Mouse (Mus musculus) NIH3T3 (cell line): ENCODE data around the gene C2cd4b.
A peak's percentile ranks its signal among the peaks of the same experiment; 100 is the strongest.
"Not testable (repeated sequence)": the region's sequence is repeated elsewhere in the genome, so short reads cannot be mapped to it uniquely, and the experiment has no call there.

Source experiments
- DNase-seq: peaks from one replicate; pipeline ENCODE4 v3.0.0-alpha.2; 2012; ENCODE audit warnings: low read depth

The C2cd4b gene

DNA sequence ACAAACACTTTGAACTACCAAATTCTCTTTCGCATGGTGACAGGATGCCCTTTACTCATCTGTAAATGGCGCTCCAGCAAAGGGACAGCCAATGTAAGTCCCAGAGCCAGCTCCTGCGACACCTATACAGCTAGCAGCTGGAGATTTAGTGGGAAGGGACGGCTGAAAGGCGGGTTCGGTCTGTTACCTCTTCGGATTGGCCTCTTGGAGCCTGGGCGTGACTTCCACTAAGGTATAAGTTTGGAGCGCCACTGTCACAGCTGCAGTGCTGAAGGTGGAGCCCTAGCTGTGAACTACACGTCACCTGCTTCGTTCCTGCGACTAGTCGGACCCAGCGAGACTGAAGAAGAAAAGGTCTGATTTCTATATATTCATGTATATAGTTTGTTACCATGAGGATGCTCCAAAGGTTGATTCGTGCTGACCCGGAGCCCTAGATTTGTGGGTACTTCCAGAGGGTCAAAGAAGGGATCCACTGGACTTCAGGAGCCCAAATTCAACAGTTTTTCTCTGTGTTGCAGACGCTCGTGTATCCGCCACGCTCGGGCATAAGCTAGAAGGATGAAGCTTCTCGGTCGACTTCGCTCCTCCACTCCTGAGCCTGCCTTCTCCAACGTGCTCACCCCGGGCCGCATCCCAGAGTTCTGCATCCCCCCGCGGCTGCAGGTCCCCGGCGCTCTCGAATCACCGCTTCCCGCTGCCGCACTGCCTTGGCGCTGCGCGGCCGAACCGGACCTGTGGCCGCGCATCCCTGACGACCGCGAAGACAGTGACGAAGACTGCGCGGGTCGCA is at the start of gene C2cd4b:
Gene C2cd4b (plus strand): TSS at position 275 of the 793 bp plus-strand sequence.
- no peak for DNase-seq

DNA sequence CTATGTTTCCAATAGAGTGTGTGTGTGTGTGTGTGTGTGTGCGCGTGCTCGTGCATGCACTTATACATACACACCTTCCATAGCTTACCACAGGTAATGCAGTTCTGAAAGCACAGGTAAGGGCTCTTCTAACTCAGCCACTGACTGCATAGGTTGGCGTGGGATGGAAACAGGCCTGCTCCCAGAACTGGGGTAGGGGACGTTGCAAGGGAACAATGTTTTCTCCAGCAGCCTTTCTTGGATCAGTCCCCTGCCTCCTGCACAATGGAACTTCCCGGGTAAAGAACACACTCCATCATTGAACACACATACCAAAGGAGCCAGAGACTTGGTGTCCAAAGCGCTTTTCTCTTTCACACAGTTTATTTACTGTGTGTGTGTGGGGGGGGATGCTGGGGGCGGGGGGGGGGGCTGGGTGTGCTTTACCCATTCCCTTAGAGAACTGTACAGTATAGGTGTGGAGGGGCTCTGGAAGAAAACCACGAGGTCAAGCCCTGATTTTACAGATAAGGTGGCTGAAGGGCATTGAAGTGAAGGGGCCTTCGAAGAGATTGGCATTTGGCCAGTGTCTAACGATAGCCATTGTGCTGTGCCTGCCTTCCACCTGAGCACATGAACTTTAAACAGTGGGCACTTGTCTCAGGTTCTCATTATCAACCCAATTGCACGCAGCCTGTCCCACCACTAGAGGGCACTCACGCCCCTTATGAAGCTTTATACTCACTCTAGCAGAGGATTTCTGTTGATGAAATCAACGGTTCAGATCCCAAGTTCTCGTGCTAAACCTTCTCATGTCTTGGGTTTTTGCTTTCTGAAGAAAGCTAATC is 48.0 kb upstream of the C2cd4b start:
- DNase-seq = peak; percentile 81

DNA sequence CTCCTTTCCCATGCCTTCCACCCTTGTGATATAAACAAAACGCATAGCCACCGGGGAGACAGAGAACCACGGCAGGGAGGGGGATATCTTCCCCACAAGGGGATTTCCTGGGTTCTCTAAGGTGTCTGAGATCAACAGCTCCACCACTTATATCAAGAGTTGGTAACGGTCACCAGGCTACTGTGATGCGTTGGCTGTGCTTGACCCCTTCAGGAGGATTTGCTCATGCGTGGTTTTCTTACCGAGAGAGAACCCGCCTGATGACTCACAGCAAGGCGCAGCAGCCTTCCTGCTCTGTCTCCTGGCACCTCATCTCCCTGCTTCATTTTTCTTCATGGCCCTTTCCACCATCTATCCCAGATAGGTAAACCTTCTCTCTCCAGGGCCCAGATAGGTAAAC is 47.1 kb upstream of the C2cd4b start:
- DNase-seq = peak; percentile 3

DNA sequence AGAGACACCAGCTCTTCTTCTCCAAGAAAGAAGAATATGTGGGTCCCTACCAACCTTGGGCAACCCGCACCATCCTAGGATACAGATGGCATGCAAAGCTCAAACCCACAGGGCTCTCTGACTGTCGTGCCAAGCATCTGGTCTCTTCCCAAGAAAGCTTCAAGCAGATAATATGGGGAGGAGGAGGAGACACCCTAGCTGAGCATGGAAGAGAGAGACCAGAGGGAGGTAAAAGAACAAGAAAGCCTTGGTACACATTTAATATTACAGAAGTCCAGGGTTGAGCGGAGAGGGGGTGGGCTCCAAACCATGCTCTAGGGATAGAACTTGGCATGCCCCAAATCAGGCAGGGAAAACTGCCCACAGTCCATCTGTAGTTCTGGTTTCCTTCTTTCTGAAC is 42.2 kb upstream of the C2cd4b start:
- no peak for DNase-seq

DNA sequence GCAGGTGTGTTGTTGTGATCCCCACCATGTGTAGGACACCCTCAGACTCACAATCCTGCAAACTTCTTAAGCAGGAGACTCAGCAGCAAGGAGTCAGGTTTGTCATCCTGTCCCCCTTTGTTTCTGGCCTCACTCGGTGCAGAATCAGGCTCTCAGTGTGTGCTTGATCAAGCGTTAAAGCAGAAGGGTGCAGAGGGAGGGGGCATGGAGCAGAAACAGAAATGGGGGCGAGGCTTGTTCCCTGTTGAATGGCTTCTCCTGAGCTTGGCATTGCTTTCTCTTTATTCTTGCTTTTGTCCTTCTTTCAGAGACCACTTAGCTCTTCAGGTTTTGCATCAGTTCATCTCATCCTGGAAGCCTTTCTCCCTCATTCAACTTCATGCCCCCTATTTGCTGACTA is 40.6 kb upstream of the C2cd4b start:
- no peak for DNase-seq

DNA sequence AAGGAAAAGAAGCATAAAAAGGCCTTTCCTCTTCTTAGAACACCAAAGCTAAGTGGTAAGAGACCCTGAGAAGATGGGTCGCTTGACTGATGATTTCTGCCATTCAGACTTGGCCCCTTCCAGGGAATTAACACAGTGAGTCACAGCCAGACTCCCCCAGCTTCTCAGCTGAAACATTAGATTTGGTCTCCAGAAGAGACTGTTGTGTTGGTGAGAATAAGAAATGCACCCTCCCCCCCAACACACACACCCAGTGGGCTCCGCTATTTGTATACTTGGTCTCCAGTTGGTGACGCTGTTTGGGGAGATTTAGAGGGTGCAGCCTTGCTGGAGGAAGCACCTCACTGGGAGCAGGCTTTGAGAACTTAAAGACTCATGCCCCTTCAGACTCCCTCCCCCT is 39.1 kb upstream of the C2cd4b start:
- no peak for DNase-seq

DNA sequence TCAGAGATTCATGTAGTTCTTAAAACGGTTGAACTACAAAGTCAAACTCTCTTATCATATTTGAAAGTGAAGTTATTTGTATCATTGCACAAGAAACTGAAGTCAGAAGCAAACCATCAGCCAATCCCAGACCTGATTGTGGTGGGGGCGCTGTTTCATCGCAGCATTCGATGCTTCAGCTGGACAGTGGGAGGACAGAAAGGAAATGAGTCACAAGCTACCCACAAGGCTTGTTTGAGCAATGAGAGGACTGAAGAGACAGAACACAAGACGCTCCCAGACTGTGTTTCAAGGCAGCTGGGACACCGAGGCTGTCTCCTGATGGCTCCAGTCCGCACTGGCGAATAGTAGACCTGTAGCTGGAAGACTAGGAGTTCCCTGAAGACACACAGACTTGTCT is 36.9 kb upstream of the C2cd4b start:
- DNase-seq = peak; percentile 45

DNA sequence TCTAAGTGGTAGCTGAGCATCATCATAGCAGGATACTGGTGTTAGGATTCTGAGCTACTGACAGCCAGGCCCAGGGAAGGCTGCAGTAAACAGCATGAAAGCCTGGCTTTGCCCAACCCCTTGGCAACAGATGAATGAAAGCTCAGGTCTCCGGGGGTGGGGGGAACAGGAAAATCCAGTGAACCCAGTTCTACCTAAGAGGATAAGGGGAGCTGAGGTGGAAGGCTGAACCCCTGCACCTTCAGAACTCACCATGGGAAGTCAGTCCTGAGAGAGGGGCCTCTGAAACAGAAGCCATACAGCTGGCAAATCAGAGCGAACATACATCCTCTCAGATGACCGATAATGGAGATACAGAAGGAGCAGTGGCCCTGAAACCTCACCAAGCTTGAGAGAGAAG is 34.0 kb upstream of the C2cd4b start:
- DNase-seq = no peak

DNA sequence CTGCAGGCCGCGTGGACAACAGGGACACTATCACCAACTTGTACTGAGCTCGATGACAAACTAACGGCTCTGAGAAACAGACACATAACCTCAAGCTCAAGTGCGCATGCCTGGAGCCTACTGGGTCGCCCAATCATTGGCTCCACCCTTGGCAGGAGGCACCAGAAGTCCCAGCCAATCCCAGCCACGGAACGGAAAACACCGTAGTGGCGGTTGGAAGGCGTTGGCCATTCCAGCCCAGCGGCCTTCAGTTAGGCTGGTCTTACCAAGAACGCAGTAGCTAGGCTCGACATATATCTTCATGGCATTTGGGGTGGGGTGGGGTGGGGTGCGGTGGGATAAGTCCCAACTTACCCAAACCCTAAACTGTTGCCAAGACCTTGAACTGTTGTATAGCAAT is 25.5 kb upstream of the C2cd4b start:
- no peak for DNase-seq

DNA sequence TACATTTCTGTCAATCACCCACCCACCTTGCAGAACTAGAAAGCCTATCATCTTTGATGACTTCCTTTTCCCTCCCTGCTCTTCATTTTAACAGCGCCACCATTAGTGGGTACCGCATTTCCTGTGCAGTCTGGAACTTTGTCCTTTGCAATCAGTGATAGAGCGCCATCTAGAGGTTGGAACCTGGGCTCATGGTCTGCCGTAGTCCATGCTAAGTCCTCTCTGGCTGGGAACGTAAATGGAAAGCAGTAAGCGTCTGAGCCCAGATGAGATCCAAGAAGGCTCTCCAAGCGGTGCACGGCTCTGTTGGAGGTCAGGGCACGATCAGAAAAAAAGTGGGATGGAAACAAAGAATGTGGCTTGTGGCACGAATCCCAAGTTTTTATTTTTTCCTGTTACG is 23.8 kb upstream of the C2cd4b start:
- peak; percentile 41 for DNase-seq

DNA sequence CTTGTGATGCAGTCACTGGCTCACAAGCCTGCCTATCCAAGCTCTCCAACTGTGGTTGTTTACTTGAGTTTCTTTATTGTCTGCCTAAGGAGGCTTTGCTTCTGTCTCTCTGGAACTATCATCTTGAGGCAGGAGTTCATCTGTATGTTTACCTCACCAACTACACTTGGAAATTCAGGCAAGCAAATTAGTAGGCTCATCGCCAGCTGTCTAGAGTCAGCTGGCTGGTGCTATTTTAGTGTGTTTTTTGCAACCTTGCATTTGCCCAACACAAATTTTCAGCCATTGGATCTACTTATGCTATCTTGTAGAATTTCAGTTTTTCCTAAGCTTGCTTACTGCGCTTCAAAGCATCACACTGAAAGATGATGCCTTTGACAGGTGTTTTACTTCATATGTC is 18.0 kb upstream of the C2cd4b start:
- no peak for DNase-seq

DNA sequence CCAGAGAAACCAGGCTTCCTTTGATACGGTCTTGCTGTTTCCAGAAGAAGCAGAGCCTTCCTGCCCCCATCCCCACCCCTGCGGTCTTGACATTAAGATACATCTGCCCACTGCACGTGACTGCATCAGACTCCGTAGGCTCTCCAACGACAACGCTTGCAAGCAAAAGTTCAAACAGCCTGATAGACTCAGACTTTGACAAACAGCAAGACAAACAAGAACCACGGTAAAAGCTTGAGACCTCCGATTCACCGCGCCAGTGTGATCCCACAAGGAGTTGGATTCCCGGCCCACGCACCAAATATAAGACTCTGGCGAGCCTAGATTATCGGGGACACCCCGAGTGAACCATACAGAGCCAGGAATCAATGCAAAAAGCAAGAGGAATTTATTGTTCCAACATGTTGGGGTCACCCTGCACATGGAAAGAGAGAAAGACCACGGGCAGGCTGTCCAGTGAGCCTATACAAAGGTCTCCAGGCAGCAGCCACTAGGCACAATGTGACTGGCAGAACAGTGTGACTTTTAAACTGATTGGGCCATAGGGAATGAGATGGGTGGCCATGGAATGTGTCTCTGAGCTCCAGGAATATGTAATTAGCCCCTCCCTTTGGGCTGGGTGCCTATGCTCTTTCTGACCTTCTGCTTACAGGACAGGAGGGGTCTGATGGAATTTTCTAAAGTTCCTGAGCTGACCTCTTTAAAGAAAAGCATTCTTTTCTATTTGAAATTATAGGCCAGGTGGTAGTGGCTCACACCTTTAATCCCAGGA is 5.6 kb upstream of the C2cd4b start:
- no peak for DNase-seq

DNA sequence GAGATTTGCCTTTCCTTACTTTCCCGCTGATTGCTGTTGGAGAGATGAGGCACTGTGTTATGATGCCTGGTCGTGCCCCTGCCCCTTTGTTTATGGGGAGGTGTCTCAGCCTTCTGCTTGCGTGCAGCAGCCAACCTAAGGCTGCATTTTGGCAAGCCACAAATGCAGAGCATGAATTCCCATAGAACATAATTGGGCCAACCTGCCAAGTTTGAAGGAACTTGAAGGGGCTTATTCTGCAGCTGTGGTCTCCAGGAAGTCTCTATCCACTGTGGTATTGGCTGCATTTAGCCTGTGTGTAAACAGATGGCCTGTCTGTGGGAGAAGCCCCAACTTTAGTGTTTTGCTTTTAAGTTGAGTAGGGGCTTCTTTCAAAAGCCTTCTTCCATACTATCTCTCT is 4.5 kb upstream of the C2cd4b start:
- no peak for DNase-seq

DNA sequence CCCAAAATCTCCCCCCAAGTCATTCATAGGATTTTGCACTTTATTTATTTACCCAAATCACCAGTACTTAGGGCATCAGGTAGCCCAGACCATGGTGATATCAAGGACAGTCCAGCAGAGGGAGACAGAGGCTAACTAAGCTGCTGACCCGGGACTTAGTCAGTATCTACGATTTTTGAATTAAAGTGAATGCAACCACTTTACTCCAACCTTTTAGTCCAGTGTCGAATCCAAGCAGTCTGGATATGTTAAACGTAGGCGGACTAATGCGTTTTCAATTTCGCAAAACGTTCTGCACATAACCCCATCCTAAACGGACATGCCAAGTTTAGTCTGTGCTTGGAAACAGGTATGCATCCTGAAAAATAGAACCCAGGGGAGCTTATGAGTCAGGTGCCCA is 551 bp upstream of the C2cd4b start:
- DNase-seq = peak; percentile 7

DNA sequence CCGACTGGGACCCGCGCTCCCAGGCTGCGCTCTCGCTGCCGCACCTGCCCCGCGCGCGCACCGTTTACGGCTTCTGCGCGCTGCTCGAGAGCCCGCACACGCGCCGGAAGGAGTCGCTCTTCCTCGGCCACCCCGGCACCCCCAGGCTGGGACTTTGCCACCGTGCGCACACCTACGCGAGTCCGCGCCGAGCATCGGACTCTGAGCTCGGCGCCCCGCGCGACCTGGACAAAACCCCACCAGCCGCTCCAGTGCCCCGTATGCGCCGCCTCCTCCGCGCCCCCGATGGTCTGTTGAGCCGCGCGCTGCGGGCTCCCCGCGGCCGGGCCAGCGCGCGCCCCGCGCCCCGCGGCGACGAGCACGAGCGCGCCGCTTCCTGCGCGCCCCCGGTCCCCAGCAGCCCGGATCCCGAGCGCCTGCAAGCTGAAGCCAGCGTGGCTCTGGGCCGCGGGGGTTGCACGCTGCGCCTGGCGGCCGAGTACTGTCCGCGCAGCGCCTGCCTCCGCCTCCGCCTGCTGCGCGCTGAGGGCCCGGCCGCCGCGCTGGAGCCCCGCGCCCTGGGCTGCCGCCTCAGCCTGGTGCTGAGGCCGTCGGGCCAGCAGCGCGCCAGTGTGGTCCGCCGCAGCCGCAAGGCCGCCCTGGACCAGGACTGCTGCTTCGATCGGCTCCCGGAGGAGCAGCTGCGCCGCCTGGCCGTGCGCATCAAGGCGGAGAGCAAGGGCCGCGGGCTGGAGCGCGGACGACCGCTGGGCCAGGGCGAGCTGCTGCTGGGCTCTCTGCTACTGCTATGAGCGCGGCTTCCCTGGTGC is 923 bp downstream of the C2cd4b start:
- not testable (repeated sequence) for DNase-seq

DNA sequence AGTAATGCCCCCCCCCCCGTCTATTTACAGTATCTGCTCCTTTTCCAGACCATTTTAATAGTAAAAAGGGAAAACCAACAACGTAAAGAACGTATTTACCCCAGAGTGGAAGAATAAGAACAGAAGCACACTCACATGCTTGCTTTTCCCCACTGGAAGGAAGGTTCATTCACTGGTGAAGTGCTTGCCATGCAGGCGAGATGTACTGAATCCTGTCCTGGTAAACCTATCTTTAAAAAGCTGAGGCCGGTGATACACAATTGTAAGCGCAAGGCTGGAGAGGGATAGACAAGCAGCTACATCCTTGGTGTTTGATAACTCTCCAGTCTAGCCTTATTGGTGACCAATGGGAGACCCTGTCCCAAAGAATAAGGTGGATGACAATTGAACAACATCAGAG is 1.8 kb downstream of the C2cd4b start:
- DNase-seq = no peak

DNA sequence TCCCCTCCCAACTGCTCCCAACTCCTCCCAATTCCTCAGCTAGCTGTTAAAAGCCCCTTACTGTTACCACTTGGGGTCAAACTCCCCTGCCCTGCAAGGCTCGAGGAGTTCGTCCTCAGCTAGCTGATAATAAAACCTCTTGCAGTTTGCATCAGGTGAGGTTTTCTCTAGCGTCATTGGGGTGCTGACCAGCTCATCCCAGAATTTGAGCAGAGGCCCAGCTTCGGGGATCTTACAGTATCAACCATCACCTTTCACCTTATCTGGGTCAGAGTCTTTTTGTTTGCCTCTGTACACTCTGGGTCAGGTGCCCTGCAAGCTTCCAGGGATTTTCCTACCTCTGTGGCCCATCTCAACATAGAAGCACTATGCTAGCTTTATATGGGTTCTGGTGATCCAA is 4.1 kb downstream of the C2cd4b start:
- no peak for DNase-seq

DNA sequence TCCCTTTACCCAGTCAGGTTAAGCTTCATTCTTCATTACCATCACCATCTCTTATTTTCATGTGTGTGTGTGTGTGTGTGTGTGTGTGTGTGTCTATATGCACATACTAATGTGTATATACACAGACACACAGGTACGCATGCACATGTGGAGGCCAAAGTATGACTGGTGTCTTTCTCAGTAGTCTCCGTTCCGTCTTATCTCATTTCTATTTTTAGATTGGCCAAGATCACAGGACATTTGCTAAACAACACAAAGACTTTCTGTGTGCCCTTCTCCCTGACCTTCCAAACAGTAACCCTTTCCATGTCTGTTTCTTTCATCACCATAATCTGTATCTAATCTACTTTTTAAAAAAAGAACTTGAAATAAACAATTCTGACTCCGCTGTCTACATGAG is 7.2 kb downstream of the C2cd4b start:
- no peak for DNase-seq

DNA sequence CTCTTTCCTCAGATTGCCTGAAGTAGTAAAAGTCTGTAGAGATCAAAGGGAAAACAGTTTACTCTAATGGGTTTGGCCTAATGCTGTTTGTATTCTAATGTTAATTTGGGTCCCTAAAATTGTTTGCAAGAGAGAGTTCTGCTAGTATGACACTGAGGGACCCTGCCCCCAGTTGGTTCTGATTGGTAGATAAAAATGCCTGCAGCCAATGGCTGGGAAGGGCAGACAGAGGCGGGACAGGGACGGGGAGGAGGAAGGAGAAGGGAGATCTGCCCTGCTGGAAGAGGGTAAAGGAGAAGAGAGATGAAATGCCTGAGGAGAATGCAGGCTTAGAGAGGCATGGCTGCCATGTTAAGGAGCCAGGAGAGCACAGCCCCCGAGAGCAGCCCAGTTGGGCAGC is 7.7 kb downstream of the C2cd4b start:
- DNase-seq = no peak

DNA sequence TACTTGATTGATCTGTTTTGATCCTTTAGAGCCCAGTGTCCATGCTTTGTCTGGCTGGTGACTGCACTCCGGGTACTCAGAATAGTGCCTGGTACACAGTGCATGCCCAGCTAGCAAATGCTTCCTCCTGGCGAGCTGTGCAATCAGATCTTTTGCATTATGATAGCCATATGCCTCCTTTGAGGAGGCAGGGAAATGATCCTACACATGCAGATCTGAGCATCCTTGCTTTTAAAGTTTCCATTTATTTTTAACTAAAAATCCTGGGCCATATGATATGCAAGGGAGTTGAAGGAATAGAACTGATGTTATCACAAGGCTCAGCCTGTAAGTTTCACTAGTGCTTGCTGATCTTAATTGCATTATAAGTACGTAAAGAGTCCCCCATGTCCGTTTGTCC is 9.6 kb downstream of the C2cd4b start:
- DNase-seq = no peak

DNA sequence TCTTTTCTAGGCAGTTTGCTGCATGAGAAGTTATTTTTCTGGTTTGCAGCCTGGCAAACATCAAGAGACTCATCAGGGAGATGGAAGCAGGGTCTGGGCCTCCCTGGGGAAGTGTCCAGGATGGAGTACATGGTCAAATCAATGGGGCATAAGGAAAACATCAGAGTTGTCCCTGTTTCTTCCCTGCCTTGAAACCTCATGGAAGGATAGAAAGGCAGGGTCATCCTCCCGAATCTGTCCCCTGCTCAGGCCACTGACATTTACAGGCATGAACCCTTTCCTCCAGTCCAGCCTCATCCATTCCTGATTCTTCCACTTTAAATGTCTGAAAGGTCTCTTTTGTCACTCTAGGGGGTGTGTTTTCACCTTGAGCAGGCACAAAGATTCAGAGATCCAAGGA is 10.2 kb downstream of the C2cd4b start:
- DNase-seq = no peak

DNA sequence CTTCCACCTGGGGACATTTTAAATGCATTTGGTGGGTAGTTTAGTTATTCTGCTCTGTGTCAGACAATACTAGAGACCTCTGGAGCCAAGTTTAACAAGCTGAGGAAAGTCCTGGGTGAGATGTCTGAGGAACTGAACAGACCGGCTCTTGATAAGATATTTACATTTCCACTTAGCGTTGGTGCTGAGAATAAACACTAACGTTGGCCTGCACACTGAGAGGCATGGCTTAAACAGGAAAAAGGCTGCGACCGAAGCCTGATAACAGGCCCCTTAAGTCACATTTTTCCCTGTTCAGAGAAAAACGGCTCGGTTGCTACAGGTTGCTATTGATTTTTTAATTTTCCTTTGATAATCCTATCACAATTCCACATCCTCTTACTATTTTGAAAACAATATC is 12.1 kb downstream of the C2cd4b start:
- DNase-seq = no peak
